Mouse (Mus musculus): ENCODE results near the gene Llgl1. TPM values are rescaled to one million over a fixed set of nuclear protein-coding genes. Genes with fewer than 3 reads are reported as not detected.
A peak's percentile ranks its signal among the peaks of the same experiment; 100 is the strongest.

The Llgl1 gene
- total RNA-seq (2021), result 10 to 100 TPM; 39.2 to 41.1 TPM
- long read RNA-seq, full-length matches to known transcripts, result 35 of 81 reads
- long read RNA-seq, partial matches to known transcripts, result 29 of 81 reads
- long read RNA-seq, other reads (novel, unspliced or antisense), result 17 of 81 reads

DNA sequence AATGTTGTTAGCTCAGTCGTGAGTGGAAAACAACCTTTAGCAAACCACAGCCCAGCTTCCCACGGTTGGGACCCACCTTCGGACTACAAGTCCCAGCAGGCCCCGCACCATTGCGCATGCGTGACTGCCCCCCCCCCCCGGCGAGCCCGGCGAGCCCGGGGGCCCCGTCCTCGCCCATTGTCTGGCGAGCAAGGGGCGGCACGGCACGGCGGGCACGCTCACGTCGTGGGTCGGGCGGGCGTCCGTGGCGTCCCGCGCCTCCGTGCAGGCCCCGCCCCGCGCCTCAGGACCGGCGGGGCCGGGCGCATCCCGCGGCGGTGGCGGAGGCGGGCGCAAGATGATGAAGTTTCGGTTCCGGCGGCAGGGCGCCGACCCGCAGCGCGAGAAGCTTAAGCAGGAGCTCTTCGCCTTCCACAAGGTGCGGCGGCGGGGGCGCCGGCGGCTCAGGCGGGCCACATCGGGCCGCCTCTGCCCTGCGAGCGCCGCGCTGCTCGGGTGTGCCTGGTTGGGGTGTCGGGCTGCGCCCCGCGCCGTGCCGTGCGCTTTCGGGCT lies at the start of gene Llgl1:
Gene Llgl1 (plus strand): TSS at position 200 of the 552 bp plus-strand sequence.
- DNase-seq (ENCODE audit: low spot score in 2 of 2), result peak; percentile 79 to 86

GRCm38 (mm10) chr11:60696165-60696564 lies 3.4 kb upstream of the Llgl1 start:
- DNase-seq (ENCODE audit: low spot score in 2 of 2), result peak in 1 of 2 experiments; percentile 1

GRCm38 (mm10) chr11:60697561-60697960 lies 2.0 kb upstream of the Llgl1 start:
- DNase-seq (ENCODE audit: low spot score in 2 of 2), result peak in 1 of 2 experiments; percentile 4

DNA sequence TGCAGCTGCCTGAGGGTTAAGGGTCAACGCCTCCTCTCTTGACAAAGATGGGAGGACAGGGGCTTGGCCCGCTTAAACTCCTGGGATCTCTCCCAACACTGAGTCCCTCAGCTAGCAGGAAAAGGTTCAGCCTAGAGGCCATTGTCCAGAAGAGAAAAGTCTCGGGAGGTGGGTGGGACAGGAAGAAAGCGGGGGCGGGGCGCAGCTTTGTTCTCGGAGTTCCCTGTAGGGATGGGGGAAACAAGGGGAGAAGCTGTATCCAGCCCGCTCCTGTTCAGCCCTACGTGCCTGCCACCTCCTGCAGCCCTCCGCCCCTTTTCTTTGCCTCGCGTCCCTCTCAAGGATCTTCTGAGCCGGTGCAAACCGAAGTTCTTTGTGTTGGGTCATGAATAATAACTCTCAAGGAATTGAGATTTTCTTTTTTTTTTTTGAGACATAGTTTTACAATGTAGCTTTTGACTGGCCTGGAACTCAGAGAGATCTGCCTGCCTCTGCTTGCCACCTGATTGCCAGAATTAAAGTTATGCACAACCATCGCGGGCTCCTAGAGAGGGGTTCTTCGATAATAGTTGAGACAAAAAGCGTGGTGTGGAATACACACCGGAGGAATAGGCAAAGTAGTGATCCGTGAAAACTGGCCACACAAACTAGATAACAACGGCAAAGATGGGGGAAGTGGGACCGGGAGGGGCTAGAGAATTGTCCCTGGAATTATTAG lies 558 bp upstream of the Llgl1 start:
- DNase-seq (ENCODE audit: low spot score in 2 of 2), result peak in 1 of 2 experiments; percentile 11

DNA sequence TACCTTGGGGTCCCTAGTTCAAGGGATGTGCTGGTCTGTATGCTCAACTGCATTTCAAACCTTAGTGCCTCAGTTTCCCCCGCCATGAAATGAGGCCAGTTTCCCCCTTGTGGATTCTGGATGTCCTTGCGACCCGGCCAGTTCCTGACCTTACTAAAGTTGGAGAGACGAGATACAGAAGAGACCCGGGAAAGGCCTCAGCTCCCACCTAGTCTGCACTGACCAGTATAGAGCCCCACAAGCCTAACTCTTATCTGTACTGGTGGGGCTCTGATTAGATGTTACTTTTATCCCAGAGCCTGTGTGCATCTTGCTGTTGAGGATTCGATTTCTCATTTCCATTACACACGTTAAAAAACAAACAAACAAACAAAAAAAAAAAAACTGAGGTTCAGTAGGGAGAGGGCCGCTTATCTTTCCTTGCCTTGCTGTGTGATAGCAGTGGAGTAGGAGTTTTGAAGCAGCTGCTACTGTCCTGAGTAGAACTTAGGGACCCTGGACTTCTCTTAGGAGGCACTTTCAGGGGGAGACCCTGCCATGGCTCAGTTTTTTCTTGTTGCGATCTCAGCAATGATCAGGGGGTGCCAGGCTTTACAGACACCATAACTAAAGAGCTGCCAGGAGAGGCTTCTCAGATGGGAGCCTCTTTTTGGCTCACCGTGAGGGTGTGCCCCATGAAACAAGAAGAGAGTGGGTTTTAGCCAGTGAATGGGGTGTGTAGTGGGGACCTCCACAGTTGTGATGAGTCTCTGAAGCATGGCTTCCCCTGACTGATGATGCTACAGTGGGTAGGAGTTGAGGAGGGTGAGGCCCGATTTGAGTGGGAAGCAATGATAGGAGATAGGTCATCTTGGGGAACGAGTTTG lies 1.0 kb downstream of the Llgl1 start:
- DNase-seq (ENCODE audit: low spot score in 2 of 2), result peak in 1 of 2 experiments; percentile 2

DNA sequence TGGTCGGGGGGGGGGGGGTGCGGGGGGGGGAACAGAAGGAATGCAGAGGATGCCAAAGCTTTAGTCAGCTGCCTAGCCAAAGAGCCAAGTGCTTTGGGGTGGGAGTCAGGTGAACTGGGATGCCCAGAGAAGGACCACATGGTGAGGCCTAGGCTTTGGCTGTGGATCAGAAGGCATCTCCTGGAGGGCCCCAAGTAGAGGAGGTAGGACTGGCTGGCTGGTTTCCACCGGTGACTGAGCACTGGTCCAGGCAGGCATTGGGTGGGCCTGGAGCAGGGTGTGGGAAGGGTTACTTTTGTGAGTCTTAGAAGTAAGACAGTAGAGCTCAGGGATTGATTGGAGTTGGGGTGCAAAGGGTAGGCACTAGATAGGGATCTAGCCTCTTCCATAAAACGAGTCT lies 2.1 kb downstream of the Llgl1 start:
- peak in 1 of 2 experiments; percentile 2 for DNase-seq (ENCODE audit: low spot score in 2 of 2)

GRCm38 (mm10) chr11:60703131-60703530 lies 3.6 kb downstream of the Llgl1 start:
- peak in 1 of 2 experiments; percentile 83 for DNase-seq (ENCODE audit: low spot score in 2 of 2)

GRCm38 (mm10) chr11:60704023-60704880 lies 4.7 kb downstream of the Llgl1 start:
- peak in 1 of 2 experiments; percentile 6 for DNase-seq (ENCODE audit: low spot score in 2 of 2)

GRCm38 (mm10) chr11:60705255-60705654 lies 5.7 kb downstream of the Llgl1 start:
- no peak for DNase-seq (ENCODE audit: low spot score in 2 of 2)

DNA sequence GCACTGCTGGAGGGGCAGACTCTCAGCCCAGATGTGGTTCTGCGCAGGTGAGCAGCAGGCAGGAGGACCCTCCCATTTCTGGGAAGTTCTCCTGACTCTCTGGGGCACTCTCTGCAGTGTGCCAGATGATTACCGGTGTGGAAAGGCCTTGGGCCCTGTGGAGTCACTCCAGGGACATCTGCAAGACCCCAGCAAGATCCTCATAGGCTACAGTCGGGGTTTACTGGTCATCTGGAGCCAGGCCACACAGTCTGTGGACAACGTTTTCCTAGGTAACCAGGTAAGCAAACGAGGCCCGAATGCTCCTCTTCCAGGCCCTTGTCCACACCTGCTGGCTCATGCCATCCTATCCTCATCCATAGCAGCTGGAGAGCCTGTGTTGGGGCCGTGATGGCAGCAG lies 6.6 kb downstream of the Llgl1 start:
- no peak for DNase-seq (ENCODE audit: low spot score in 2 of 2)

DNA sequence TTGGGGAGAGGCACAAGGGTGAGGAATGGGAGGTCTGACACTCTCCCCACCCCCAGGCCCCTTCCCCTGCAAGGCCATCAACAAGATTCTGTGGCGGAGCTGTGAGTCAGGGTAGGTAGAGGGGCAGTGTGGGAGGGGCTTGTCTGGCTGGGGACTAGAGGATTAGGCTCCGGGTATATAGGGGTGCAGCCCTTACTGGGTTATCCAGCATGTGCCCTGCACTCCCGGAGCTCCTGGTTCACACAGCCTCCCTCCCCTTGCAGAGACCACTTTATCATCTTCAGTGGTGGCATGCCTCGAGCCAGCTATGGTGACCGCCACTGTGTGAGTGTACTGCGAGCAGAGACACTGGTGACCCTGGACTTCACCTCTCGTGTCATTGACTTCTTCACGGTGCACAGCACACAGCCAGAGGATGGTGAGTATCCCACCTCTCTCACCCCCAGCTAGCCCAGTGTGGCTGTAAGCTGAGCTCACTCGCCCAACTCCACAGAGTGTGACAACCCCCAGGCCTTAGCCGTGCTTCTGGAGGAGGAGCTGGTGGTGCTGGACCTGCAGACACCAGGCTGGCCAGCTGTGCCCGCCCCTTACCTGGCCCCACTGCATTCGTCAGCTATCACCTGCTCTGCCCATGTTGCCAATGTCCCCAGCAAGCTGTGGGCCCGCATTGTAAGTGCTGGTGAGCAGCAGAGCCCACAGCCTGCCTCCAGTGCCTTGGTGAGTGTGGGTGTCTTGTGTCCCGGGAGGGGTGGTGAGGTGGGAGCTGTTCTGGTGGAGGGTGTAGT lies 7.4 kb downstream of the Llgl1 start:
- DNase-seq (ENCODE audit: low spot score in 2 of 2), result no peak

- DNase-seq (ENCODE audit: low spot score in 2 of 2), result no peak
Measured at GRCm38 (mm10) chr11:60707672-60708071, 8.1 kb downstream of the Llgl1 start.

- DNase-seq (ENCODE audit: low spot score in 2 of 2), result no peak
Measured at GRCm38 (mm10) chr11:60708631-60709030, 9.1 kb downstream of the Llgl1 start.

- DNase-seq (ENCODE audit: low spot score in 2 of 2), result peak in 1 of 2 experiments; percentile 0
Measured at GRCm38 (mm10) chr11:60709481-60710465, 10.2 kb downstream of the Llgl1 start.

- DNase-seq (ENCODE audit: low spot score in 2 of 2), result no peak
Measured at GRCm38 (mm10) chr11:60711218-60711617, 11.7 kb downstream of the Llgl1 start.

DNA sequence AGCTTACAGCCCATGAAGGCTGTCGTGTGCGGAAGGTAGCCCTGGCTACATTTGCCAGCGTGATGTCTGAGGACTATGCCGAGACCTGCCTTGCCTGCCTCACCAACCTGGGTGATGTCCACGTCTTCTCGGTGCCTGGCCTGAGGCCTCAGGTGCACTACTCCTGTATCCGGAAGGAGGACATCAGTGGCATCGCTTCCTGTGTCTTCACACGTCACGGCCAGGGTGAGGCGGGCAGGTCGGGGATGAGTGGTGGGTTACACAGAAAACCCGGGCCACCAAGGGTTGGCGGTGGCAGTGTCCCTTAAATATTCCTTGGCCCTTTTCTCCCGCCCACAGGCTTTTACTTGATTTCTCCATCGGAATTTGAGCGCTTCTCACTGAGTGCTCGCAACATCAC lies 12.5 kb downstream of the Llgl1 start:
- DNase-seq (ENCODE audit: low spot score in 2 of 2), result no peak

DNA sequence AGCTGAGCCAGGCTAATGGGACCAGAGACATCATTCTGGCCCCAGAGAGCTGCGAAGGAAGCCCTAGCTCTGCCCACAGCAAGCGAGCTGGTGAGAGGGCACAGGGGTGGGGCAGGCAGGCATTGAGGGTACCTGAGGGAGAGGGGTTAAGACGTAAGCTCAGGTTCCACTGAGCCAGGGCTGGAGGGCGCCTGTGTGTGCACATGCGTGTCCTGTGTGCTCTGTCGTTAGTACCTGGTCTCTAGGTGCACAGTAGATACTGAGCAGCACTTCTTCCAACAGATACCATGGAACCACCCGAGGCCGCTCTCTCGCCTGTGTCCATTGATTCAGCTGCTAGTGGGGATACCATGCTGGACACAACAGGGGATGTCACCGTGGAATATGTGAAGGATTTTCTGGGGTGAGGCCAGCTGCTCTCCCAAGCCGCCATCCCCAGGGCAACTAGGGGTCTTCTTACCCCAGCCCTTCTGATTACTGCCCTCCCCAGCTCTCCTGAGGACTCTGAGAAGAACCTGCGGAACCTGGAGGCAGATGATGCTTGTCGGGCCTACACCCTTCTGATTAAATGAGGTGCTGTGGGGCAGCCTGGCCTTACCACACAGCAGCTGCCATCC lies 13.2 kb downstream of the Llgl1 start:
- no peak for DNase-seq (ENCODE audit: low spot score in 2 of 2)

GRCm38 (mm10) chr11:60715833-60716232 lies 16.3 kb downstream of the Llgl1 start:
- DNase-seq (ENCODE audit: low spot score in 2 of 2), result no peak

Data from layer of hippocampus, adult 18-20 months (tissue).